Mouse (Mus musculus): ENCODE data around the gene Grrp1.

- no peak for TF ChIP-seq CTCF (IDR thresholded peaks at IDR 0.05; ENCODE audit: extremely low read depth, insufficient read depth, low read length)
- no peak for TF ChIP-seq POLR2A (IDR thresholded peaks at IDR 0.05; ENCODE audit: extremely low read depth, insufficient read depth, low read length)
Observed at GRCm38 (mm10) chr4:134296523-134296922, 42.6 kb upstream of the Grrp1 start.

Measured in cortical plate, adult 2 months (tissue).